ENCODE assay signal across 27 mouse cellular contexts in genomic region chr10:71798638-71799037, GRCm38 (mm10).
"Had no signal": no experiment of that assay in that cellular context is flagged by ENCODE, and none has a peak within 500 bp of the region (broad histone marks: within the 10 kb centered on the region; RNA-seq: fewer than 3 reads in every experiment).

No protein-coding gene starts in this region.

- H3K9me3 ChIP-seq: embryonic facial prominence, embryonic 10.5 days; embryonic facial prominence, embryonic 12.5 days; embryonic facial prominence, embryonic 13.5 days; embryonic facial prominence, embryonic 15.5 days; forebrain, embryonic 10.5 days; forebrain, embryonic 12.5 days; forebrain, embryonic 13.5 days; forebrain, embryonic 15.5 days had no signal

- H3K4me2 ChIP-seq: embryonic facial prominence, embryonic 12.5 days; embryonic facial prominence, embryonic 13.5 days; embryonic facial prominence, embryonic 15.5 days; forebrain, embryonic 12.5 days; forebrain, embryonic 13.5 days; forebrain, embryonic 15.5 days had no signal

- DNase-seq: cerebellum, adult 9-10 months; cerebellum, adult 9-11 months; cerebellum, postnatal 10 days; cerebellum, postnatal 14 days; cerebellum, postnatal 25 days; cerebellum, postnatal 36 days; embryo, embryonic 11 days; forebrain, postnatal 0 days; gastrocnemius, adult 2 months; gastrocnemius, postnatal 10 days; gastrocnemius, postnatal 14 days; gastrocnemius, postnatal 25 days; gastrocnemius, postnatal 36 days; heart, adult 11 months; heart, adult 18-20 months; heart, adult 2 months had no signal

- H3K9ac ChIP-seq: embryonic facial prominence, embryonic 12.5 days; embryonic facial prominence, embryonic 13.5 days; embryonic facial prominence, embryonic 15.5 days; forebrain, embryonic 12.5 days; forebrain, embryonic 13.5 days; forebrain, embryonic 15.5 days; forebrain, postnatal 0 days had no signal

- H3K27ac ChIP-seq: embryonic facial prominence, embryonic 10.5 days; embryonic facial prominence, embryonic 12.5 days; embryonic facial prominence, embryonic 13.5 days; embryonic facial prominence, embryonic 15.5 days; forebrain, embryonic 10.5 days; forebrain, embryonic 12.5 days; forebrain, embryonic 13.5 days; forebrain, embryonic 15.5 days; gastrocnemius, adult 2 months; heart, adult 2 months had no signal

- H3K4me1 ChIP-seq: embryonic facial prominence, embryonic 10.5 days; embryonic facial prominence, embryonic 12.5 days; embryonic facial prominence, embryonic 13.5 days; embryonic facial prominence, embryonic 15.5 days; forebrain, embryonic 10.5 days; forebrain, embryonic 12.5 days; forebrain, embryonic 13.5 days; forebrain, embryonic 15.5 days had no signal

- ATAC-seq: forebrain, embryonic 13.5 days; forebrain, embryonic 14.5 days; forebrain, embryonic 15.5 days; forebrain, embryonic 16.5 days; forebrain, postnatal 0 days had no signal

- H3K36me3 ChIP-seq: embryonic facial prominence, embryonic 10.5 days; embryonic facial prominence, embryonic 12.5 days; embryonic facial prominence, embryonic 13.5 days; embryonic facial prominence, embryonic 15.5 days; forebrain, embryonic 10.5 days; forebrain, embryonic 12.5 days; forebrain, embryonic 15.5 days had no signal

- H3K4me3 ChIP-seq: embryonic facial prominence, embryonic 10.5 days; embryonic facial prominence, embryonic 12.5 days; embryonic facial prominence, embryonic 13.5 days; embryonic facial prominence, embryonic 15.5 days; erythroblast, embryonic 14.5 days; forebrain, embryonic 10.5 days; forebrain, embryonic 12.5 days; forebrain, embryonic 13.5 days; forebrain, embryonic 15.5 days; gastrocnemius, adult 2 months; heart, adult 2 months had no signal

- H3K27me3 ChIP-seq: embryonic facial prominence, embryonic 12.5 days; embryonic facial prominence, embryonic 13.5 days; embryonic facial prominence, embryonic 15.5 days; forebrain, embryonic 12.5 days; forebrain, embryonic 13.5 days; forebrain, embryonic 15.5 days had no signal
